Mouse (Mus musculus) midbrain, embryonic 14.5 days (tissue): ENCODE data around the gene Tnp1. TPM values are rescaled to one million over a fixed set of nuclear protein-coding genes. Genes with fewer than 3 reads are reported as not detected.

Experiments used
- ATAC-seq: fragments of 200-750 bp; cut with Nextera tagmentation; 2 replicates; pipeline ENCODE4 v1.8.0; 2017; ENCODE audit warnings: moderate number of reproducible peaks, moderate library complexity; ENCODE audit not compliant: low FRiP score, low TSS enrichment
- DNase-seq: peaks from one replicate; pipeline ENCODE4 v3.0.0-alpha.2; 2015
- H3K27ac ChIP-seq: fragments of 300-500 bp; sonication (generic); replicated peaks from 2 replicates; pipeline ENCODE4 v1.5.1; 2014; ENCODE audit warnings: mild to moderate bottlenecking, low read depth, low read length, moderate library complexity
- H3K27me3 ChIP-seq: fragments of 300-500 bp; sonication (generic); 2 replicates; pipeline ENCODE4 v1.6.1; 2014; ENCODE audit warnings: low read length, control low read depth, mixed read lengths; ENCODE audit not compliant: control insufficient read depth, insufficient read depth
- H3K36me3 ChIP-seq: fragments of 300-500 bp; sonication (generic); 2 replicates; pipeline ENCODE4 v1.6.1; 2014; ENCODE audit warnings: low read length, control low read depth; ENCODE audit not compliant: control insufficient read depth, insufficient read depth
- H3K4me1 ChIP-seq: fragments of 300-500 bp; sonication (generic); 2 replicates; pipeline ENCODE4 v1.6.1; 2014; ENCODE audit warnings: mild to moderate bottlenecking, antibody characterized with exemption, low read length, control low read depth; ENCODE audit not compliant: control insufficient read depth, insufficient read depth
- H3K4me2 ChIP-seq: fragments of 300-500 bp; sonication (generic); 2 replicates; pipeline ENCODE4 v1.6.1; 2014; ENCODE audit warnings: mild to moderate bottlenecking, low read length, moderate library complexity
- H3K4me3 ChIP-seq: fragments of 300-500 bp; sonication (generic); replicated peaks from 2 replicates; pipeline ENCODE4 v1.5.1; 2014; ENCODE audit warnings: low read depth, low read length
- H3K9ac ChIP-seq: fragments of 300-500 bp; sonication (generic); replicated peaks from 2 replicates; pipeline ENCODE4 v1.6.1; 2014; ENCODE audit warnings: mild to moderate bottlenecking, low read length, moderate library complexity
- H3K9me3 ChIP-seq: fragments of 300-500 bp; sonication (generic); 2 replicates; pipeline ENCODE4 v1.6.1; 2016; ENCODE audit warnings: low read length, control low read depth, mixed read lengths; ENCODE audit not compliant: control insufficient read depth
- WGBS: fragments of 180-500 bp; shearing (Covaris S2); extraction: QIAGEN DNeasy Blood & Tissue Kit; methylation state at CpG from one replicate; pipeline ENCODE4 v1.1.7; 2014; 5-methylcytosine and 5-hydroxymethylcytosine counted together
- polyA plus RNA-seq: library from polyadenylated mRNA; unstranded; fragments of >200 nt; fragmentation: Nextera tagmentation; extraction: Ambion mirVana; gene quantifications from 2 replicates; pipeline ENCODE4 v1.2.1, GENCODE M21; 2014

Tnp1 gene
- polyA plus RNA-seq, 1 experiment from 2014 or later = not detected

DNA sequence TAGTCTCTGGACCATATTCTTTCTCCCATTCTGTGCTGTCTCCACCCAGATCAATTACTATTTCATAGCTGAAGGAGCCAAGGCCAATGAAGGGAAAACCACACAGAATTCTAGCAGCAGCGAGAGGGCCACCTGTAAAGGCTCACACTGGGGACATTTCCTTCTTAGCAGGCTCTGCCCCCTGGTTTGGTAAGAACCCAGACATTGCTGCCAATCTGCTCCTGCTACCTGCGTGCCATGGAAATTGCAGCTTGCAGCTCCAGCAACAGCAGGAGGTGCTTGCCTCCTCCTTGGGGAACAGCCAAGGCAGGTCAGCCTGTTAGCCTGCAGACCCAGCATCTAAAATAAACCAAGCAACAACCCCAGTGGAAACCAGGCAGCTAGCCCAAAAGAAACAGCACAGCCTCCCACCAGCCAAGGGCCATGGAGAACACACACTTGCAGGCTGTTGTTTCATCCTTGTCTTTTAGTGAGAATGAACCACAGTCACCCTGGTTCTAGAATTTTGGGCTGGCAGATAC, 22.7 kb downstream of the Tnp1 start:
- no peaks in the 10 kb centered on the region for H3K27me3 ChIP-seq
- H3K4me3 ChIP-seq = no peak overlapping the region
- H3K36me3 ChIP-seq = no peaks in the 10 kb centered on the region
- H3K27ac ChIP-seq = no peak overlapping the region
- H3K4me1 ChIP-seq = no peaks in the 10 kb centered on the region
- 83% methylated on average over 2 of the region's 2 CpGs for WGBS
- no peak for DNase-seq
- no peak for ATAC-seq
- H3K9me3 ChIP-seq = no peaks in the 10 kb centered on the region
- no peak overlapping the region for H3K4me2 ChIP-seq
- H3K9ac ChIP-seq = no peak overlapping the region

DNA sequence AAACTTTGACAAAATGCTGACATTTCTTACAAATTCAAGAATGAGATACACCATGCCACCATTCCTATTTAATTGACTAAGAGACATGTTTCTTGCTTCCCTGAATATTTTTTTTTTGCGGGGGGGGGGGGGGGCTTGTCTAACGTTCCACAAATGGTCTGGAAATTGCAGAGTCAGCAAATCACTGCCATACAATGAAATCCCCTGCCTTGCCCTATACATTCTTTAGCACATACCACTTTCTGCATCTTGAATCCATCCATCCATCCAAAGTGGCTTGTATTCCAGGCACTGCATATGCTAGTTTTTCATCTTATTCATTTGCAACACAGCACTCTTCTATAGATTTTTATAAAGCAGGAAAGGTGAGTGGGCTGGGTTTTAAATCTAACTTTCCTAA, 23.5 kb downstream of the Tnp1 start:
- DNase-seq (no peak), ATAC-seq (no peak)
- Histone ChIP-seq H3K27me3 (no peaks in the 10 kb centered on the region), H3K9ac (no peak overlapping the region), H3K4me3 (no peak overlapping the region), H3K4me1 (no peaks in the 10 kb centered on the region), H3K27ac (no peak overlapping the region), H3K9me3 (no peaks in the 10 kb centered on the region), H3K4me2 (no peak overlapping the region), H3K36me3 (no peaks in the 10 kb centered on the region)
- 68% methylated on average over 2 of the region's 2 CpGs for WGBS

DNA sequence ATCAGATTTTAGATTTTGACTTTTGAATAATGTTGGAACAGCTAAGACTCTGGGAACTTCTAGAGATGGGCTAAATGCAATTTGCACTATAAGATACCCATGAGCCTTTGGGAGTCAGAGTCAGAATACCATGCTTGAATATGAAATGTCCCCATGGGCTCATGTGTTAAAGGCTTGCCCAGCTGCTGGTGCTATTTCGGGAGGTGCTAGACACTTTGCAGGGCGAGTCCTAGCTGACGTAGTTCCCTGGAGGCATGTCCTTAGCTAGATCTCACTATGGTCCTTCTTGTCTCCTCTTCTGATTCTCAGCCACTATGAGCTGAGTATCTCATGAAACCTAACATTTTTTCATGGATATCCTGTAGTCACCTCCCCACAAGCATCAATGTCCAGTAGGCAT, 26.8 kb downstream of the Tnp1 start:
- ATAC-seq (no peak), DNase-seq (no peak)
- H3K9me3 ChIP-seq = no peaks in the 10 kb centered on the region
- H3K4me2 ChIP-seq = no peak overlapping the region
- H3K27ac ChIP-seq = no peak overlapping the region
- no peak overlapping the region for H3K4me3 ChIP-seq
- no peaks in the 10 kb centered on the region for H3K36me3 ChIP-seq
- H3K9ac ChIP-seq = no peak overlapping the region
- H3K27me3 ChIP-seq = no peaks in the 10 kb centered on the region
- 87% methylated on average over 3 of the region's 3 CpGs for WGBS
- H3K4me1 ChIP-seq = no peaks in the 10 kb centered on the region

DNA sequence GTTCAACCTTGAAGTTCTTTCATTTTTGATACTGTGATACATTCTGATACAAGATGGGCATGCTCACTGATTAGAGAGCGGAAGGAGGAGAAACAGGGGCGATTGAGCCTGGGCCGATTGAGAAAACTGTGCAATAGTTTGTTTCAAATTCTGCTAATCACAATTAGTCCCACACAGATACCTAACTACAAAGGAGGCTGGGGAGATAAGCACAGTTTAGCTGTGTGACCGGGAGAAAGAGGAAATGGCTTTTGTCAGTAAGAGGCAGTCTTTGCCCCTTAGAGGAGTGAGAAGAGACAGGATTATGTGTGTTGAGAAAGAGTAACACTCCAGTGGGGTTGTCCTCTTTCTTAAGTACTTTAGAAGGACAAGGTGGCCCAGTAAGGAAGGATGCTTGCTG, 29.0 kb downstream of the Tnp1 start:
- 85% methylated on average over 4 of the region's 4 CpGs for WGBS

DNA sequence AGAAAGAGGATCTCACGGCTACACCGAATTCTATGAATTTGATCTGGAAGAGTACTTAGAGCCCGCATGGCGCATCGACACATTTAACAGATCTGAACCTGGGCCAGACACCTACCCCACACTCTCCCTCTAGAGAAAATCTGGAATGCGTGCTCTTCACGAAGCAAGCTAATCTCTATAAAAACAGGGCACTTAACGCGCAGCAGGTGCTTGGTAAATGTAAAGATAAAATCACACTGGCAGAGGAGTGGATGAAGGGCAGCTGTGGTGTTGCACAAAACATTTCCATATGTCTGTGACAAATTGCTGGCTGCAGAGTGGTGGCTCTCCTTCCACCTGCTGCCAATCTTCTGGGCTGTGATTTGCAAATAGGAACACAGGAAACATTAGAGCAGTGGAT, 36.8 kb downstream of the Tnp1 start:
- Histone ChIP-seq H3K4me1 (no peaks in the 10 kb centered on the region), H3K27me3 (no peaks in the 10 kb centered on the region), H3K9me3 (no peaks in the 10 kb centered on the region), H3K27ac (no peak overlapping the region), H3K4me2 (no peak overlapping the region), H3K9ac (no peak overlapping the region), H3K36me3 (no peaks in the 10 kb centered on the region), H3K4me3 (no peak overlapping the region)
- DNase-seq = no peak
- ATAC-seq = no peak
- WGBS = 83% methylated on average over 9 of the region's 9 CpGs

More for the DNA sequence above, 29.0 kb downstream of the Tnp1 start:
- Histone ChIP-seq H3K27ac (no peak overlapping the region), H3K4me1 (no peaks in the 10 kb centered on the region), H3K27me3 (no peaks in the 10 kb centered on the region), H3K36me3 (no peaks in the 10 kb centered on the region), H3K4me3 (no peak overlapping the region), H3K9ac (no peak overlapping the region), H3K4me2 (no peak overlapping the region), H3K9me3 (no peaks in the 10 kb centered on the region)
- ATAC-seq (no peak), DNase-seq (no peak)

DNA sequence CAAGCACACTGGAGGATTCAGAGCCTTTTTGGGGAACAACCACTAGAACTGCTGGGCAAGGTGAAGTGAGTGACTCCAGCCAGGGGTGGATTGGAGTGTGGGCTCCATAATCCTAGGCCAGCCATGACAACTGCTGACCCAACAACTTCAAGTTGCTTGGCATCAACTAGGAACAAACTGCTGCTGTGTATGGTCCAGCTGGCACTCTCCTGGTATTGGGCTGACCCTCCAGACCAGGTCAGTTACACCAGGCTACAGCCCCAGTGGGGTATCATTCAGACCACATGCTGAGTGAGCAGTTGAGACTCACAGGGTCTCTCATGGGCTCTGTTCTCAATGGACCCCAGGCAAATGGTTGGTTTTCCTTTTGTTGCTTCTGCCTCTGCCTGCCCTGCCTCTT, 41.5 kb downstream of the Tnp1 start:
- Histone ChIP-seq H3K27me3 (no peaks in the 10 kb centered on the region), H3K4me1 (no peaks in the 10 kb centered on the region), H3K27ac (no peak overlapping the region), H3K9ac (no peak overlapping the region), H3K9me3 (no peaks in the 10 kb centered on the region), H3K36me3 (no peaks in the 10 kb centered on the region), H3K4me2 (no peak overlapping the region), H3K4me3 (no peak overlapping the region)
- ATAC-seq (no peak), DNase-seq (no peak)

DNA sequence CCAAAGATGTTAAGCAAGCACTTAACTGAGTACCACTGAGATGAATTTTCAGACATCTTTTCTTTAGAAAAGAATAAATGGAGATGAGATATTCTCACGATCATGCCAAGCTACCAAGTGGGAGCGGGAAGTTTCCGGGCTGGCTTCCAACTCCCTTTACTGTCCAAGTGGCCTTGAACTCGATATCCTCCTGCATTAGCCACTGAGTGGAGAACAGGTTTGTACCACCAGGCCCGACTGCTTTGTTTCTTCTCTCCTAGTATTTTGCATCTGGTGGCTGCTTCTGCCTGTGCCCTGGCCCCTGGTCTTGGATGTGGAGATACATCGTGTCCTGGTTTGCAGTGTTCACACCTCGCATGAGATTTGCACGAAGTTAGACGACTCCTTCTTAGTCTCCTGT, 45.2 kb downstream of the Tnp1 start:
- WGBS = 91% methylated on average over 9 of the region's 9 CpGs
- DNase-seq (no peak), ATAC-seq (no peak)
- H3K9ac ChIP-seq = no peak overlapping the region
- H3K4me3 ChIP-seq = no peak overlapping the region
- H3K27me3 ChIP-seq = no peaks in the 10 kb centered on the region
- no peaks in the 10 kb centered on the region for H3K9me3 ChIP-seq
- no peaks in the 10 kb centered on the region for H3K36me3 ChIP-seq
- no peaks in the 10 kb centered on the region for H3K4me1 ChIP-seq
- H3K27ac ChIP-seq = no peak overlapping the region
- no peak overlapping the region for H3K4me2 ChIP-seq

DNA sequence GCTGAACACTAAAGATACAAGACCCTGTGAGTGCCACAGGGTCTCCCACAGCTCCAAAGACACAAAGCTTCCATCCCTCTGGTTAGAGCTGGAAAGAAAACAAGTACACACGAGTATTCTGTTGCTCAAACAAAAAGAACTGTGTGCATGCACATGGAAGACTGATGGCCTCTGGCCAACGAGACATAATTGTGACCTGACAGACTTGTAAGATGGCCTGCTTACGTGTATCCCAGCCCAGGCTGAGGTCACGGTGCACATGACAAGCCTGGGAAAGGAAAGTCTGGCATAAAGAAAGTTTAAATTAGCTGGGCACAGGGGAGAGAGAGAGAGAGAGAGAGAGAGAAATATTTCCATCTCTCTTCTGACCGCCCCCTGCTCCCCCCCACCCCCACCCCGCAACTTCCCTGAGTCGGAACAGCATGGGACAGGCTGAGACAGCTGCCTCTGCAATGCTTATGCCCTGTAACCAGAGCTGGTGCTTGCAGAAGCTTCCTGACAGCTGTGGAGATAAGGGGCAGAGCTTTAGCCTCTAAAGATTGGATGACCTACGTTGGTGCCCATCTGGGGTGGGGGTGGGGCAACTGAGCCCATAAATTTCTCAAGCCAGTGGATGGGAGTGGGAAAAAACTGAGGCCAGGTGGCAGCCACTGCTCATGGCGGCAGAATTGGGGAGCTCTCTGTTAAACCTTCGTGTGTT, 46.4 kb downstream of the Tnp1 start:
- no peak overlapping the region for H3K9ac ChIP-seq
- H3K9me3 ChIP-seq = no peaks in the 10 kb centered on the region
- no peaks in the 10 kb centered on the region for H3K27me3 ChIP-seq
- H3K4me1 ChIP-seq = no peaks in the 10 kb centered on the region
- H3K27ac ChIP-seq = no peak overlapping the region
- ATAC-seq = no peak
- DNase-seq = no peak
- H3K4me3 ChIP-seq = no peak overlapping the region
- WGBS = 45% methylated on average over 10 of the region's 10 CpGs
- H3K4me2 ChIP-seq = no peak overlapping the region
- H3K36me3 ChIP-seq = no peaks in the 10 kb centered on the region

DNA sequence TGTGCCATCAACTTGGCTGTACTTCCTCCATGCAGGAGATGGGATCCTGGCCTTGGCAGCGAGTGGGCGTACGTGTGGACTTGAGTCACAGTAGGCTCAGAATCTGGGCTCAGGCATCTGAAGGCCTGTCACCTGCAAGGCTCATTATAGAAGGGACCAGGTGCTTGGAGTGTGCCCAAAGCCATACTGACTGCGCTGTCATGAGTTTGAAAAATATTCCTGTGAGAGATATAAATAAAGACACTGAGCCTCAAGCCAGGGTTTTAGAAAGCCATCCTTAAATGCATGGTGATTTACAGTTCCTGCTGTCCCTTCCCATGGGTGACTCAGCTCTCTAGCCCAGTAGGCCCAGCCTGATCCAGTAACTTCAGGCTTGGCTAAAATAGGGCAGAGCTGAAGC, 49.3 kb downstream of the Tnp1 start:
- no peaks in the 10 kb centered on the region for H3K4me1 ChIP-seq
- DNase-seq (no peak), ATAC-seq (no peak)
- no peak overlapping the region for H3K4me2 ChIP-seq
- no peak overlapping the region for H3K9ac ChIP-seq
- no peaks in the 10 kb centered on the region for H3K9me3 ChIP-seq
- H3K4me3 ChIP-seq = no peak overlapping the region
- 96% methylated on average over 4 of the region's 4 CpGs for WGBS
- H3K36me3 ChIP-seq = no peaks in the 10 kb centered on the region
- H3K27me3 ChIP-seq = no peaks in the 10 kb centered on the region
- H3K27ac ChIP-seq = no peak overlapping the region
